Mouse (Mus musculus): ENCODE measurements around the gene Smg9.

Gene Smg9

DNA sequence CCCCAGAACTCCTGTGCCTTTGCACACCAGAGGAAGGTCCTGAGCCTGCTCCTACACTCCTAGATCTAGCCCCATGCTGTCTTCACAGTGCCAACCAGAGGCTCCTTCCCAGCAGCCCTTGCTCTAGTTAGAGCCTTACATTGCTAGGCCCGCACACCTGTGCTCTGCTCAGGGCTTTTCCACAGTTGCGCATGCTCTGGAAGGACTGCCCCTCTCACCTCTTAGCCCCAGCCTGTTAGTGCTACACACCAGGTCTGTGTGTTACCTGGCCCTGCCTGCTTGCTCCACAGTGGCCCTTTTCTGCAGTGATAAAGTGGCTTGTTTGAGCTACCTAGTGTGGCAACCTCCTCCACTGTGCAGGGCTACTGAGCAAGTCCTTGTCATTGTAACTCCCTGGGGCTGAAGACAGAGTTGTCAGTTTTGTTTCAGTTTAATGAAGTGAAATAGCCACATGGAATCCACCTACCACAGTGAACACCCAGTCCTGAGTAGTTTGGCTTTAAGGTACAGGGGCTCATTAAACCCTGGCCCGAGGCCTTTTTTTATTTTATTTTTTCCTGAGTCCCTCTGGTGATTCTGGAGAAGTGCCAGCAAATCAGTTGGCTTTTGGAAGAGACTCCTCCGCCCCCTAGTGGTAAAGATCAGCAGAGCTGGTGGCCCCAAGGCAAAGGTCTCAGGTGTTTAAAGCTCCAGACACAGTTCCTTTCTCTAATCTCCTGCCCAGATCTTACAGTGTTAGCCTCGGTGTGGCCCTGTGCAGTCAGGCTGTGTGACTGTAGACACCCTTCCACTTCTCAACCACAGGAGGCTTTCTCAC lies 7.3 kb downstream of the Smg9 start:
- peak; percentile 90 for DNase-seq (ENCODE audit: low read depth)

DNA sequence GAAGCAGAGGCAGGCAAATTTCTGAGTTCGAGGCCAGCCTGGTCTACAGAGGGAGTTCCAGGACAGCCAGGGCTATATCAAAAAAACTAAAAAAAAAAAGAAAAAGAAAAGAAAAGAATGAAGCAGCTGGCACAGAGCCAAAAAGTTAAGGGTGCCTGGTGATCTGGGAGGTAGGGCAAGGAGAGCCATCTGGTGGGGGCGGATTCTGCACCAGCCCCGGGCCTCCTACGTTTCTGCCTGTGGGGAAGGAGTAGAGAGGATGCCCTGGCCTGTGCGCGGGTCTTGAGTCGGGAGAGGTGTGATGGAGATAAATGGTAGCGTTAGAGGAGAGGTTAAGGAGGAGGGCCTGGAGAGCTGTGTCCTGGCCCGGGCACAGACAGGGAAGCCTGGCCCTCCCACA lies 8.8 kb downstream of the Smg9 start:
- no peak for DNase-seq (ENCODE audit: low read depth)

DNA sequence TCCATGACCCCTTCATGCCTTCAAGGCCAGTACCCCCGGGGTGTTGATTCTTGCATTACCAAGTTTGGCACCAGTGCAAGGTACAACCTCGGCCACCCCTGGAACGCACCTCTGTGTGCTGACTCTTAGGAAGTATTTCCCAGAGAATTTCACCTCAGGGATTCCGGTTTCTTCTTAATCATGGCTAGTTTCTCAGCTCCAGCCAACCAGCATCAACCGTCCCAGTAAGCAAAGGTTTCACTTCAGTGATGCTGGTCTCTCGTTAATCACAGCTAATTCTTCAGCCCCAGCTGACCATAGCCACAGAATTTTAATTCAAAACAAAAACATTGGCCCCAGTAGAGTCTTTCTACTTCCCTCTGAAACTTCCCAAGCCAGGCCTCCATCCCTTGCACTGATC lies 10.7 kb downstream of the Smg9 start:
- no peak for DNase-seq (ENCODE audit: low read depth)

DNA sequence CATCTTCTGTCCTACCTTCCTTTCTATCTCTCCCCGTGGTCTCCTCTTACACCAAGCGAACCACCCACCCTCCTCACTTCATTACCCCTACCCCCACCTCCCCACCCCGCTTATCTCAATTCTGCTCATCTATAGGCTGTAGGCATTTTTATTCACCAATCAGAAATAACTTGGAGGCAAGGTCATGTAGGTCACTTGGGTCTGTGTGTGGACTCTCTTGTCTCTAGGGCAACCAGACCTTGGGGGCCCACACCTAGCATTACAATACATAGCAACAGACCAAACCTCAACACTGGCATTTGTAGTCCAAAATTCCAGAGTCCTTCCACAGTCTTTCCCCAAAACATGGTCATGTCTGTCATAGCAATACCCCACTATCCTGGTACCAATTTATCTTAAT lies 11.4 kb downstream of the Smg9 start:
- no peak for DNase-seq (ENCODE audit: low read depth)

DNA sequence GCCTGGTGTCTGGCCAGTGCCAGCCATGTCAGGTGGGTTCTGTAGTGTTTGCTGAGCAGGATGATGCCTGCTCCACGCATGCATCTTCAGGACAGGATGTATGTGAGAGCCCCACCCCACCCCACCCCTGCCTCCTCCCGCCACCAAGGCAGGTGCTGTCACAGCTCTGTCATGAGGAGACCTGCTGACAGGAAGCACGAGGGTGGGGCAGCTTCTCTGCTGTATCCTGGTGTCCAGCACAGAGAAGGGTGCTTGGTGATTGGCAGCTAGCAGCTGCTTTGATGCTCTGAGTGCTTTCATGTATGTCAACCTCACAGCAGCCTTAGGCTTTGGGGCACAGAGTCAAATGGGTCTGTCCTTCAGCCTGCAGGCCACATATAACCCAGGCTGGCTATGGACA lies 14.2 kb downstream of the Smg9 start:
- DNase-seq (ENCODE audit: low read depth), result peak; percentile 88

DNA sequence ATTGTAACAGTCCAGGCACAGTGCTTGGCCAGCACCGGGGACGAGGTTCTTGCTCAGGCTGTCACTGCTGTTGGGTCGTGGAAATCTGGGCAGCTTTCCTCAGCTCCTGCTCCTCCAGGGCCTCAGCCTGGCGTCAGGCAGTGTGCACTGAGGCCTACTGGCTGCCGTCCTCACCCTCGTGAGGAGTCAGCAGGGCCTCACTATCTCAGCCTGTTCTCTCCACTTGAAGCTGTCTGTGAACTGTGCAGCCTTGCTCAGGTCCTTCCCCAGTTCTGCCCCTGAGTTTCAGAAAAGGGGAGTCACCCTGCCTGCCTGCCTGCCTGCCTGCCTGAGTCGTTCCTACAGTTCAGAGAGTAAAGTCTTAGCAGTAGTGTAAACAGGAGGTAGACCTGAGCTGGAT lies 15.8 kb downstream of the Smg9 start:
- DNase-seq (ENCODE audit: low read depth), result no peak

DNA sequence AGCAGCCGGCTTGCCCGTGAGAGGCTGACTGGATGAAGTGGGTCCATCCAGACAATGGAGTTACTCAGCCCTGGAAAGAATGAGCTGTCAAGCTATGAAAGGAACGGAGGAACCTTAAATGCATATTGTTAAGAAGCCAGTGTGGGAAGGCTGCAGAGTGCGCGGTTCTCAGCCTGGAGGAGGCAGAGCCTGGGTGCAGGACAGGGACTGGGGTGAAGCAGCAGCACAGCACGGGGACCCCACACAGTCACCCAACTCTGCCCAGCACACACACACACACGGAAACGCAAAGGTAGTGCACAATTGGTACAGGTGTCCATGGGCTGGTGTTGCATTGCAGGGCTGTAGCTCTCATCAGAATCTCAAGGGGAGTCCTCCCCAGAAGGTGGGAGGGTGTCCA lies 20.2 kb downstream of the Smg9 start:
- no peak for DNase-seq (ENCODE audit: low read depth)

DNA sequence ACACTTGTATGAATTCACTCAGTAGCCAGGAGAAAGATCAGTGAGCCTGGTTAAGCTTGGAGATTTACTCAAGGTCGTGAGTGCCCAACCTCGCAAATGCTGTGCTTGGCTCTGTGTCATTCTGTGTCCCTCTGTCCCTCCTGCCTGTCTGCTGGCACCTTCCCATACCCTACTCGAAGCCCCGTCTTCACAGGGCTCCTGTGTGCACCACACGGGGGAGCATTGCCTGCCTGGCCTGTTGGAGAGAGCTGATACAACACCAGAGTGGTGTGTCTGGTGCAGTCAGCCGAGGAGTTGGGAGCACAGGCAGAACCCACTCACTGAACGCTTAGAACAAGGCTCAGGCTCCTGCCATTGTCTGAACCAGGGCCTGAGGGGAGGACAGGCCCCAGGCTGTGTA lies 22.2 kb downstream of the Smg9 start:
- DNase-seq (ENCODE audit: low read depth), result no peak

DNA sequence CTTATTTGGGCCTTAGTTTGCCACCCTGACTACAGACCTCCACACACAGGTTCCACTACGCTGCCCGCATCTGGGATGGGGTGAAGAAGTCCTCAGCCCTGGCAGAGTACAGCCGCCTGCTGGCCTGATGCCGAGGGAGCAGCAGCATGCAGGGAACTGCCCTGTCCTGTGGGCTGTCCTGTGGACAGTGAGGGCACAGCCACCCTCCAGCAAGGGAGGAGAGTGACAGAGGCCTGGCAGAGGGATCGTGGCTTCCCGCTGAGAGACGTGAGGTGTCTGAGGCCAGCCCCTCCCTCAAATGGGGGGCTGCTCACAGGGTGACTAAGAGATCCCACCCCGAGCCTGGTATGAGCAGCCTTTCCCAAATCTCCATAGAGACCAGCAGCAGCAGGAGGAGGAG lies 22.8 kb downstream of the Smg9 start:
- no peak for DNase-seq (ENCODE audit: low read depth)

DNA sequence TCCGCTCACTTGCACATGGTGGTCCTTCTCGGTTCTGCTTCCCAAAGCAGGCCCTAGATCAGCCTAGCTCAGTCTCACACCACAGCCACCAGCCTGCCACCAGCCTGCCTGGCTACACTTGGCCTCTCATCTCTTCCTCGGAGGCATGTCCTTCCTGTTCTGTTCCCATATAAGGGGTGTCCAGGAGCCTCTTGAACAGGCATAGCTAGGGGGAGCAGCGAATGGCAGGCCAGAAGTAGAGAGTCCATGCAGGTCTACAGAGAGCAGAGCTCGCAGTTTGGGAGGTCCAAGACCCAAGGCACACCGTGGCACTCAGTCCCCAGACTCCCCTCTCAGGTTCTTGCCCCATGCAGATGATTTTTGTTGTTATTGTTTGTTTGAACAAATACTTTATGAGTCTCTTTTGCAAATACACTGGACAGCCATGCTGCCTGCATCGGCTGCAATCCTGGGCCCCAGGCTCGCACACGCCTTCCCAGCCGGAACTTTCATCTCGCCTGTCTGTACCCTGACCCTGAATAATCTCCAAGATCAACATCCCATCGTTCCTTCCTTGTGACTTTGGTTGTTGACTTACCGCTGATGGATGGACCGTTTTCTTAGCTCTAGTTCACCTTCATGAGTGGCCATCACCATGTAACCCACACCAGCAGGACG lies 23.8 kb downstream of the Smg9 start:
- DNase-seq (ENCODE audit: low read depth), result no peak

DNA sequence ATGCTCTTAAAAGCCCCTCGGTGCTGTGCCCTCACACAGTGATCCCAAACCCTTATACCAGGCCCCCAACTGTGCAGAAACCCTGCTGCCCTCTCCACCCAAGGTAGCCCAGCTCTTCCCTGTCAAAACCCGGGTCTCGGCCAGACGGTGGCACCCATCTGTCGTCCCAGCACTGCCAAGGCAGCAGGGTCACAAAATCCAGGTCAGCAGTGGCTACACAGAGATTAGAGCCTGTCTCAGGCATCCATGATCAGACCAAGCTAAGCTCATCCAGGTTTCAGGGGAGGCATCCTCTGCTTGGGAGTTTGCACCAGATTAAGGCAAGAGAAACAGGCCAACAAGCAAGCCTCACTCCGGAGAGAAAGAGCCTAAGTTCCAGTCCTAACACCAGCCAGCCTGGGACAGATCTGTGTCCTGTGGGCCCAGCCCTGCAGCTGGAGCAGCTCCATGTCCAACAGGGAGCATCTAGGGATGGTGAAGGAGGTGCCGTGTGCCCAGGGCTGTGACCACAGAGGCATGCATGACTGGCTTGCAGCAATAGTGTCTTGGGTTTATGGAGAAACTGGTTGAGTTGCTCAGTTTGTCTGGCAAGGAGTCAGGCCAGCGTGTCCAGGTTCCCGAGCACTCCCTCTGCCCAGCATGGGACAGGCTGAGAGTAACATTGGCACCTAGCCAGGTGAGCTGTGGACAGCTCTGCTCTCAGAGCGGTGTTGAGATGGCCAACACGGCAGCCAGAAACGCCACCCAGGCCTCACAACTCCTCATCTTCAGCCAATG lies 24.7 kb downstream of the Smg9 start:
- no peak for DNase-seq (ENCODE audit: low read depth)

DNA sequence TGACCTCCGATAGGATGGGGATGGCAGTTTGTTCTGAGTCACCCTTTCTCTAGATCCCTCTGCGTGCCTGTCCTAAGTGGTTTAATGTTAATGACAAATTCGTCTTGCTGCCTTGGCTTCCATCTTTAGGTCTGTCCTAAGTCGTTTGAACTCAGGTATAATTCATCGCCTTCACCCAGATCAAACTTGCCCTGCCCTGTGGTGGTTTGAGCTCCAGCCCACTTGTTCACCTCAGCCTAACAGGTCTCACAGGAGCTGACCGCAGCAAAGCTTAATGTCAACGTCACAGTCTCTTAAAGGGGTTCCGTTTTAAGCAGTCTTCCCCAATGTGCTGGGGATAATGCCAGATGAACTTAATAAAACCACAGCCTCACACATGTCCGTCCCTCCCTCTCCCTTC lies 26.5 kb downstream of the Smg9 start:
- no peak for DNase-seq (ENCODE audit: low read depth)

DNA sequence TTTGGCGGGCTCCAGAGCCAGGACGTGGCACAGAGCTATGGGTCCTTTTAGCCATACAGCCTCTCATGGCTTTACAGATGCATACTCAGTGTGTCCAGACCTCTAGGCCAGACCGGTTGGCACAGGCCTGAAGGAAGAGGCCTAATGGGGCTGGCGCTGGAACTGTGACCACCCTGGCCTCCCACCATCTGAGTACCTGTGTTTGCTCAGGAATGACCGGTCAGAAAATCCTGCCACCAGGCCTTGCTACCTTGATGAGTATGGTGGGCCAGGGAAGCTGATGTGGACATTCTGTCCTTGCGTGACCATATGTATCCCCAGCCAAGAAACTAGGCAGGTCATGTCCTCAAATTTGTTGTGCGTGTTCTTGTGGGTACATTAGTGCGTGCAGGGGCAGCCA lies 27.7 kb downstream of the Smg9 start:
- no peak for DNase-seq (ENCODE audit: low read depth)

DNA sequence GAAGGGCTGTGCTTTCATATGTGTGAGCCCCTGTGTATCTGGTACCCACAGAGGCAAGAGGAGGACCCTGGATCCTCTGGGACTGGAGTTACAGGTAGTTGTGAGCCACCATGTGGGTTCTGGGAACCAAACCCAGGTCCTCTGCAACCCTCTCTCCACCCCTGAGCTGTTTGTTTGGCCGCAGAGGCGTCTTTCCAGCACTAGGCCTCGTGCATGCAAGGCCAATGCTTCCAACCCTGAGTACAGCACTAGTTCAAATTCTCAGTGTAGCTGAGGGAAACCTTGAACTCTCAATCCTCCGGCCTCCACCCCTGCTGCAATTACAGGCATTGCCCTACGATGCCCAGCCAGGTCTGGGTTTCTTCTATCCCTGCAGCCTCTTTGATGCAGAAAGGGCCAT lies 29.3 kb downstream of the Smg9 start:
- no peak for DNase-seq (ENCODE audit: low read depth)

DNA sequence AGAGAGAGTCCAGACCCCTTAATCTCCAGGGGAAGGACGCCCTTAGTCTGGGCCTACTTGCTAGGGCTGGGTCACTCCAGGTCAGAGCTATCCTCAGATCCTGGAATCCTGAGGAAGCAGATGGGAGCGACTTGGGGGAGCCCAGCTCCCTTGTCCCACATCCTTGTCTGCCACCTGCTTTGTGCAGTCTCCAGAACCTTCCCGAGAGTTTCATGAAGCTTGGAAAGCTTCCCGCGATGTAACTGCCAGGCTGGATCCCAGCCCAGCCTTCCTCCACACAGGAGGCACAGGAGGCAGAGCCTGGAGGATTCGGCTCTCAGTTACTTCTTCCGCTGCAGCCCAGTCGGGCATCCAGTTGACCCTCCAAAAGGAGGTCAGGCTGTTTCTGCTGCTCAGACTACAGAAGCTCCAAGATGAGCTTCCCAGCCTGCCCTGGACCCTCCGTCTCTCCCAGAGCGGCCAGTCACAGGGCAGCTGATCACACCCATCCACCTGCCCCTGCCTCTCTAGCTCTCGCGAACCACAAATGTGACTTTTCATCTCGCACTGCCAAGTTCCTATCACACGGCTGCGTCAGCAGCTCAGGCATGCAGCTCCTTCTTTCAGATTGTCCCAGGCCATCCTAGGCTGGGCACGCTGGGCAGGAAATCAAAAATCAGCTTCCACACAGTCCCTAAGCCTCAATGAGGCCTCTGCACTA lies 30.1 kb downstream of the Smg9 start:
- DNase-seq (ENCODE audit: low read depth), result no peak

DNA sequence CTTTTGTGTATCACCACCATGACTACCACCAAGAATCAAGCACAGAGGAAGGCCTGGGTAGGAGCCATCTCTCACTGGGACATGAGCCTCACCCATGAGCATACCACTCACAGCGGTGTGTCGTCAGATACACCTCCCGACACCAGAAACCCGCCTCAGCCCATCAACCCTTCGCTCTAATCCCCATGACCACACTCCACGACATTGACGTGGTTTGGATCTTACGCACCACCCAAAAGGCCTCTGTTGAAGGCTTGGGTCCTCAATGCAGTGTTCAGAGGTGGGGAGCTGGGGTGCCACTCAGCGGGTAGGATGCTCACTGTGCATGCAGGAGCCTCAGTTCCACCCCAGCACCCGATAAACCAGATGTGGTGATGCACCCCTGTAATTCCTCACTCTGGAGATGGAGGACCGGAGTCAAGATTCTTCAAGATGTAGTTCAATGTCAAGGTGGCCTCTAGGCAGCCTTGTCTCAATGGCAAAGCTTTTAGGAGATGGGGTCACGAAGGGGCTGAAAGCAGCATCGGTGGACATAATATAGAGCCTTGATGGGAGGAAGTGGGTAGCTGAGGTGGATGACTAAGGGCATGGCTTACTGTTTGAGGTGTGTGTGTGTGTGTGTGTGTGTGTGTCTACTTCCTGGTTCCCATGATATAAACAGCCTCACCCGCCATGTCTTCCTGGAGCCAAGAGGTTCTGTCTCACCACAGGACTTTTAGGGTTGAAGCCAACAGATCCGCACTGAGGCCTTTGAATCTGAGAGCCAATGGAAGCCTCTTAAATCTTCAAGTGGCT lies 31.3 kb downstream of the Smg9 start:
- DNase-seq (ENCODE audit: low read depth), result peak; percentile 59

DNA sequence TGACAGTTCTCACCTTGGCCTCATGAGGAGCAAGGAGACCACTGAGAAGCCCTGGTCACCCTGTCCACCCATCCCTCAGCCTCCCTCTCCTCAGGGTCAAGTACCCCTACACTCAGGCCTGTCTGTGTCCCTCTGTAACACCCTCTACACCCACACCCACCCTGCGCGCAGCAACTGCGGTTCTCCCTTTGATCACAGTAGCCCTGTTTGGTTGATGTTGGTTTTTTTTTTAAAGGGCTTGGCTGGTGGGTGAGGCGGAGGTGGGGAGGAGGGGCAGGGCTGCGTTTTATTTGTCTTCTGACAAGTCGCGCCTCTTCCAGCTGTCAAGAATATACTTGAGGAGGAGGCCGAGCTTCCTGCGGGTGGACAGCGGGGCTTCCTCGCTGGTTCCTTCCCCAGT lies 32.3 kb downstream of the Smg9 start:
- peak; percentile 39 for DNase-seq (ENCODE audit: low read depth)

DNA sequence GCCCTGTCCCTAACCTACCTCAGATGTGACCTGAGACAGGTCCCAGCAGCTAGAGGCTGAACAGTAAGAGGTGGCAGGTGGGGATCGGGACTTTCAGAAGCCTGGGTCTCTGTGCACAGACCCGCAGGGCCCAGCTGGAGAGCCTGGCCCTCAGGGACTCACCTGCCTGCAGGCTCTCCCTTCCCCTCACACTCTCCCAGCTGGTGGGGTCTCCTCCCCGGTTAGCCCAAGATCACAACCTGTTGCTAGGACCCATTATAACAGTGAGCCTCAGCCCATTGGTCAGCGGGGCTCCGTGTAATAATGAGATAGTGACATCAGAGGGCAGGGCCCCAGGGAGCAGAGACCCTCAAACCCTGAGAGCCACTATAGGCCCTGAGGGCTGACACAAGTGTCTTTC lies 35.9 kb downstream of the Smg9 start:
- no peak for DNase-seq (ENCODE audit: low read depth)

DNA sequence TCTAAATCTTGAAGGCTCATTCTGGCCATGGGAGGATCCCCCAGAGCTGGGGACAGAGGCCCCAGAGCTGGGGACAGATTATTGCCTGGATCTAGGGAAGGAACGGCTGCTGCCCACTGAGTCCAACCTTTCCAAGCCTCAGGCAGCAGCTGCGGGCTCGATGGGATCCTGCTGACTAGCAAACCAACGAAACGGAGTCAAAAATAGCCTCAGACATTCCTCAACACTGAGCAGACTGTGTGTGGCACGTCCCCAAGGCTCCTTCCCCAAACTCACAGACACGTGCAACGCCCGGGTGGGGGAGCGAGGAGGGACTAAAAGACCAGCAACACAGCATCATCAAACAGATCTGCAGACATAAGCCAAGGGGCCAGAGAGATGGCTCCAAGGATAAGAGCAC lies 38.6 kb downstream of the Smg9 start:
- no peak for DNase-seq (ENCODE audit: low read depth)

DNA sequence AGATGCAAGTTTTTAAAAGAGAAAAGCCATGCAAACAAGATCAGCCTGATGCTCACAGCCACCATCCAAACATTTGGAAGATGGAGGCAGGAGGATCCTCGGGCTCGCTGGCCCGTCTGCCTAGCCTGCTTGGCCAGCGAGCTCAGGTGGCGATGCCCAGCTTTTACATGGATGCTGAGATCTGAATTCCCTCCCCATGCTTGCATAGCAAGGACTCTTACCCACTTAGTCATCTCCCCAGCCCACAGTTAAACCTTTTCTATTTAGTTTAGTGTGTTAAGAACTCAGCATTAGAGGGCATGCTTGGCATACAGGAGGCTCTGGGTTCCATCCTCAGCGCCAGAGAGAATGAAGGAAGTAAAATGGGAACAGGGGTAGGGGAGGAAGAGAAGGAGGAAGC lies 39.8 kb downstream of the Smg9 start:
- DNase-seq (ENCODE audit: low read depth), result no peak

DNA sequence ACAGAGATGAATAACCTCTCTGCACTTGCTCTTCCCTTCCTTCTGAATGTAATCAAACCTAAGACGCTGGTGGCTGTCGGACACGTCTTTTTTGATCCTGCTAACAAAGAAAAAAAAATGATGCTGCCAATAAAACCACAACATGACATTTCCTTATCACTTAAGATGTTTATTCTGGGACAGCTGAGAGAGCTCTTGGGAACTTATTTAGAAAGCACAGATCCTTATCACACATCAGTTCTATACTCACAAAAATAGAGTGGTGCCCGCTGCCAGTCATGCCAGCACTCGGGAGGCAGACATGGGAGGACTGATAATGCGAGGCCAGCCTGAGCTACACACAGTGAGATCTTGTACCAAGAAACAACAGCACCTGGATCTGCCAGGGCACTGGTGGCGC lies 40.5 kb downstream of the Smg9 start:
- DNase-seq (ENCODE audit: low read depth), result peak; percentile 25

DNA sequence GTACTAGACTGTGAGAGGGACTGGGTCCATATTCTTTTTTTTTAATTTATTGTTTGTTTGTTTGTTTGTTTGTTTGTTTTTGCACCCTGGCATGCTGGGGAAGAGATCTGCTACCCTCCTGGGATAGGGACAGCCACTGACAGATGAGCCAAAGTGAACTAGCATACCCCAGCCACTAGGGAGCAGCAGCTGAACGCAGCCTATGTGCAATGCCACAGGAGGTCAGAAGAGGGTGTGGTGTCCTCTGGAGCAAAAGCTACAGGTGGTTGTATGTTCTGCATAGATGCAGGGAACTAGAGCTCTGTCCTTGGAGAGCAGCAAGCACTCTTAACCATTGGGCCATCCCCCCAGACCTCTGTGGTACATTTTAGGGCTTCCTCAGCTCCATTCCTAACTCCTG lies 42.4 kb downstream of the Smg9 start:
- peak; percentile 89 for DNase-seq (ENCODE audit: low read depth)

Measured in induced T-regulatory cell, adult 2 months (primary cell).